Mouse (Mus musculus): ENCODE results near the gene Arl10. TPM values are rescaled to one million over a fixed set of nuclear protein-coding genes. Genes with fewer than 3 reads are reported as not detected.

The Arl10 gene
- 22.8 and 30.1 TPM in 2 replicates for polyA plus RNA-seq (2016; fragmentation: Nextera tagmentation; extraction: Ambion mirVana)

GRCm38 (mm10) chr13:54574854-54575481 lies at the start of gene Arl10:
Gene Arl10 (plus strand): TSS chr13:54575015.
- H3K4me3 ChIP-seq = peak within 1 kb of the TSS; percentile 97

GRCm38 (mm10) chr13:54527140-54527539 lies 47.7 kb upstream of the Arl10 start:
- H3K36me3 ChIP-seq = peaks cover 57% of the 10 kb centered on the region

More at GRCm38 (mm10) chr13:54574854-54575481, at the start of gene Arl10:
- Histone ChIP-seq H3K27me3 (ENCODE audit: insufficient read depth, poor library complexity, severe bottlenecking) (peaks cover 6% of the 10 kb centered on the region; the same call in 1 of the 2 replicates), H3K4me1 (peaks cover 20% of the 10 kb centered on the region), H3K36me3 (peaks cover 33% of the 10 kb centered on the region), H3K9me3 (no peaks in the 10 kb centered on the region), H3K27ac (peak within 1 kb of the TSS; percentile 97)
- WGBS = 0% methylated on average over 55 of the region's 55 CpGs
- peak; percentile 93 for DNase-seq (ENCODE audit: low spot score)

GRCm38 (mm10) chr13:54532134-54532533 lies 42.7 kb upstream of the Arl10 start:
- Histone ChIP-seq H3K4me3 (no peak overlapping the region), H3K4me1 (no peaks in the 10 kb centered on the region), H3K9me3 (no peaks in the 10 kb centered on the region), H3K27me3 (ENCODE audit: insufficient read depth, poor library complexity, severe bottlenecking) (no peaks in the 10 kb centered on the region), H3K27ac (no peak overlapping the region), H3K36me3 (peaks cover 47% of the 10 kb centered on the region)
- no peak for DNase-seq (ENCODE audit: low spot score)

More at GRCm38 (mm10) chr13:54527140-54527539, 47.7 kb upstream of the Arl10 start:
- Histone ChIP-seq H3K9me3 (no peaks in the 10 kb centered on the region), H3K27me3 (ENCODE audit: insufficient read depth, poor library complexity, severe bottlenecking) (no peaks in the 10 kb centered on the region), H3K27ac (no peak overlapping the region), H3K4me1 (no peaks in the 10 kb centered on the region), H3K4me3 (no peak overlapping the region)
- 91% methylated on average over 6 of the region's 6 CpGs for WGBS
- no peak for DNase-seq (ENCODE audit: low spot score)

GRCm38 (mm10) chr13:54548036-54548435 lies 26.8 kb upstream of the Arl10 start:
- peaks cover 64% of the 10 kb centered on the region for H3K36me3 ChIP-seq
- no peak overlapping the region for H3K4me3 ChIP-seq
- 88% methylated on average over 7 of the region's 7 CpGs for WGBS
- no peaks in the 10 kb centered on the region for H3K4me1 ChIP-seq
- no peaks in the 10 kb centered on the region for H3K9me3 ChIP-seq
- H3K27ac ChIP-seq = no peak overlapping the region
- no peak for DNase-seq (ENCODE audit: low spot score)
- no peaks in the 10 kb centered on the region for H3K27me3 ChIP-seq (ENCODE audit: insufficient read depth, poor library complexity, severe bottlenecking)

- no peaks in the 10 kb centered on the region for H3K27me3 ChIP-seq (ENCODE audit: insufficient read depth, poor library complexity, severe bottlenecking)
- 92% methylated on average over 9 of the region's 9 CpGs for WGBS
- no peaks in the 10 kb centered on the region for H3K4me1 ChIP-seq
- no peak for DNase-seq (ENCODE audit: low spot score)
- no peaks in the 10 kb centered on the region for H3K9me3 ChIP-seq
- H3K27ac ChIP-seq = no peak overlapping the region
- no peak overlapping the region for H3K4me3 ChIP-seq
- H3K36me3 ChIP-seq = peaks cover 95% of the 10 kb centered on the region
Measured at GRCm38 (mm10) chr13:54556176-54556575, 18.6 kb upstream of the Arl10 start.

- no peaks in the 10 kb centered on the region for H3K9me3 ChIP-seq
- WGBS = 96% methylated on average over 3 of the region's 3 CpGs
- H3K27ac ChIP-seq = no peak overlapping the region
- H3K36me3 ChIP-seq = peaks cover 95% of the 10 kb centered on the region
- H3K4me1 ChIP-seq = no peaks in the 10 kb centered on the region
- no peak for DNase-seq (ENCODE audit: low spot score)
- H3K4me3 ChIP-seq = no peak overlapping the region
- no peaks in the 10 kb centered on the region for H3K27me3 ChIP-seq (ENCODE audit: insufficient read depth, poor library complexity, severe bottlenecking)
Measured at GRCm38 (mm10) chr13:54556796-54557195, 18.0 kb upstream of the Arl10 start.

GRCm38 (mm10) chr13:54557652-54558051 lies 17.2 kb upstream of the Arl10 start:
- Histone ChIP-seq H3K36me3 (peaks cover 95% of the 10 kb centered on the region), H3K9me3 (no peaks in the 10 kb centered on the region), H3K27ac (no peak overlapping the region), H3K4me1 (no peaks in the 10 kb centered on the region), H3K27me3 (ENCODE audit: insufficient read depth, poor library complexity, severe bottlenecking) (no peaks in the 10 kb centered on the region), H3K4me3 (no peak overlapping the region)
- WGBS = 90% methylated on average over 1 of the region's 1 CpGs
- no peak for DNase-seq (ENCODE audit: low spot score)

- Histone ChIP-seq H3K4me3 (no peak overlapping the region), H3K36me3 (peaks cover 84% of the 10 kb centered on the region)
Measured at GRCm38 (mm10) chr13:54559656-54560055, 15.2 kb upstream of the Arl10 start.

GRCm38 (mm10) chr13:54560608-54561007 lies 14.2 kb upstream of the Arl10 start:
- DNase-seq (ENCODE audit: low spot score) = no peak
- Histone ChIP-seq H3K9me3 (no peaks in the 10 kb centered on the region), H3K4me1 (peaks cover 11% of the 10 kb centered on the region), H3K36me3 (peaks cover 77% of the 10 kb centered on the region), H3K27me3 (ENCODE audit: insufficient read depth, poor library complexity, severe bottlenecking) (no peaks in the 10 kb centered on the region), H3K27ac (no peak overlapping the region), H3K4me3 (no peak overlapping the region)
- WGBS = 91% methylated on average over 7 of the region's 7 CpGs

More at GRCm38 (mm10) chr13:54559656-54560055, 15.2 kb upstream of the Arl10 start:
- Histone ChIP-seq H3K9me3 (no peaks in the 10 kb centered on the region), H3K4me1 (peaks cover 8% of the 10 kb centered on the region), H3K27ac (no peak overlapping the region), H3K27me3 (ENCODE audit: insufficient read depth, poor library complexity, severe bottlenecking) (no peaks in the 10 kb centered on the region)
- DNase-seq (ENCODE audit: low spot score) = no peak
- 88% methylated on average over 2 of the region's 2 CpGs for WGBS

- no peaks in the 10 kb centered on the region for H3K27me3 ChIP-seq (ENCODE audit: insufficient read depth, poor library complexity, severe bottlenecking)
- H3K9me3 ChIP-seq = no peaks in the 10 kb centered on the region
- H3K27ac ChIP-seq = no peak overlapping the region
- DNase-seq (ENCODE audit: low spot score) = no peak
- peaks cover 58% of the 10 kb centered on the region for H3K36me3 ChIP-seq
- WGBS = 80% methylated on average over 7 of the region's 7 CpGs
- H3K4me1 ChIP-seq = peaks cover 14% of the 10 kb centered on the region
- H3K4me3 ChIP-seq = no peak overlapping the region
Measured at GRCm38 (mm10) chr13:54562562-54562961, 12.3 kb upstream of the Arl10 start.

- Histone ChIP-seq H3K27ac (peak overlapping the region; percentile 94), H3K4me1 (peaks cover 14% of the 10 kb centered on the region), H3K9me3 (no peaks in the 10 kb centered on the region), H3K27me3 (ENCODE audit: insufficient read depth, poor library complexity, severe bottlenecking) (no peaks in the 10 kb centered on the region), H3K4me3 (peak overlapping the region; percentile 90), H3K36me3 (peaks cover 38% of the 10 kb centered on the region)
- 12% methylated on average over 45 of the region's 45 CpGs for WGBS
- DNase-seq (ENCODE audit: low spot score) = no peak
Measured at GRCm38 (mm10) chr13:54564232-54565200, 10.3 kb upstream of the Arl10 start.

- DNase-seq (ENCODE audit: low spot score) = peak; percentile 98
- peaks cover 32% of the 10 kb centered on the region for H3K36me3 ChIP-seq
- under 1% methylated on average over 27 of the region's 27 CpGs for WGBS
- H3K27ac ChIP-seq = peak within 1 kb of the TSS; percentile 94
- H3K4me1 ChIP-seq = peaks cover 14% of the 10 kb centered on the region
- peak within 1 kb of the TSS; percentile 90 for H3K4me3 ChIP-seq
- no peaks in the 10 kb centered on the region for H3K27me3 ChIP-seq (ENCODE audit: insufficient read depth, poor library complexity, severe bottlenecking)
- no peaks in the 10 kb centered on the region for H3K9me3 ChIP-seq
Measured at GRCm38 (mm10) chr13:54565201-54565581, 9.6 kb upstream of the Arl10 start, which contains the start of gene 4833439L19Rik. Gene 4833439L19Rik (minus strand): TSS chr13:54565435.

Data from heart, embryonic 10.5 days (tissue).